Mouse (Mus musculus) hindbrain, postnatal 0 days (tissue): ENCODE results near the gene Lrrc75b. TPM values are rescaled to one million over a fixed set of nuclear protein-coding genes. Genes with fewer than 3 reads are reported as not detected.

ENCODE experiments used
- ATAC-seq: fragments of 200-750 bp; cut with Nextera tagmentation; 2 replicates; pipeline ENCODE4 v1.8.0; 2017; ENCODE audit warnings: mild to moderate bottlenecking, moderate TSS enrichment, moderate library complexity
- DNase-seq: peaks from one replicate; pipeline ENCODE4 v3.0.0-alpha.2; 2015; ENCODE audit warnings: low spot score
- H3K27ac ChIP-seq: fragments of 300-500 bp; sonication (generic); 2 replicates; pipeline ENCODE4 v1.5.1; 2014; ENCODE audit warnings: mild to moderate bottlenecking
- H3K27me3 ChIP-seq: fragments of 300-500 bp; sonication (generic); 2 replicates; pipeline ENCODE4 v1.6.1; 2014; ENCODE audit warnings: low read length, mixed read lengths; ENCODE audit not compliant: insufficient read depth
- H3K36me3 ChIP-seq: fragments of 300-500 bp; sonication (generic); 2 replicates; pipeline ENCODE4 v1.6.1; 2014; ENCODE audit warnings: low read length, mixed read lengths; ENCODE audit not compliant: insufficient read depth
- H3K4me1 ChIP-seq: fragments of 300-500 bp; sonication (generic); 2 replicates; pipeline ENCODE4 v1.6.1; 2014; ENCODE audit warnings: antibody characterized with exemption, low read length, mixed read lengths; ENCODE audit not compliant: insufficient read depth
- H3K4me2 ChIP-seq: fragments of 300-500 bp; sonication (generic); 2 replicates; pipeline ENCODE4 v1.6.1; 2014; ENCODE audit warnings: low read depth, mild to moderate bottlenecking, low read length, moderate library complexity, mixed read lengths
- H3K4me3 ChIP-seq: fragments of 300-500 bp; sonication (generic); 2 replicates; pipeline ENCODE4 v1.5.1; 2014; ENCODE audit warnings: low read length
- H3K9ac ChIP-seq: fragments of 300-500 bp; sonication (generic); replicated peaks from 2 replicates; pipeline ENCODE4 v1.6.1; 2014; ENCODE audit warnings: mild to moderate bottlenecking, low read length, moderate library complexity, mixed read lengths
- H3K9me3 ChIP-seq: fragments of 300-500 bp; sonication (generic); 2 replicates; pipeline ENCODE4 v1.6.1; 2016; ENCODE audit warnings: low read length, mixed read lengths
- CTCF ChIP-seq: IDR thresholded peaks from 2 replicates; pipeline ENCODE4 v1.5.1; 2016; ENCODE audit warnings: antibody characterized with exemption, control low read depth, low read depth
- WGBS: fragments of 180-500 bp; shearing (Covaris S2); extraction: QIAGEN DNeasy Blood & Tissue Kit; methylation state at CpG from one replicate; pipeline ENCODE4 v1.1.7; 2014; 5-methylcytosine and 5-hydroxymethylcytosine counted together
- polyA plus RNA-seq: library from polyadenylated mRNA; unstranded; fragments of >200 nt; fragmentation: Nextera tagmentation; extraction: Ambion mirVana; gene quantifications from 2 replicates; pipeline ENCODE4 v1.2.1, GENCODE M21; 2015
- total RNA-seq: library from RNA; depleted of rRNA; stranded (reverse); fragments of >200 nt; gene quantifications from 2 replicates; pipeline ENCODE4 v1.2.3, GENCODE M21; 2014

The Lrrc75b gene
- total and polyA plus RNA-seq, 2 experiments from 2014 or later, result 26.0 to 30.3 TPM

- H3K9ac ChIP-seq, result no peak overlapping the region
- H3K9me3 ChIP-seq, result no peaks in the 10 kb centered on the region
- ATAC-seq, result peak; percentile 88
- DNase-seq, result peak; percentile 95
- no peaks in the 10 kb centered on the region for H3K36me3 ChIP-seq
- no peak overlapping the region for H3K4me3 ChIP-seq
- 20% methylated on average over 20 of the region's 20 CpGs for WGBS
- peak; percentile 99 for TF ChIP-seq CTCF
- peaks cover 9% of the 10 kb centered on the region; the same call in 1 of the 2 replicates for H3K4me1 ChIP-seq
- no peaks in the 10 kb centered on the region for H3K27me3 ChIP-seq
- peak overlapping the region; percentile 42 for H3K4me2 ChIP-seq
- H3K27ac ChIP-seq, result no peak overlapping the region
Observed at GRCm38 (mm10) chr10:75585876-75586552, 25.9 kb upstream of the Lrrc75b start.

GRCm38 (mm10) chr10:75579129-75579528 is 19.0 kb upstream of the Lrrc75b start:
- Histone ChIP-seq H3K9me3 (no peaks in the 10 kb centered on the region), H3K27me3 (no peaks in the 10 kb centered on the region), H3K4me2 (no peak overlapping the region), H3K36me3 (no peaks in the 10 kb centered on the region), H3K27ac (no peak overlapping the region), H3K9ac (no peak overlapping the region), H3K4me1 (no peaks in the 10 kb centered on the region), H3K4me3 (no peak overlapping the region)
- TF ChIP-seq CTCF, result no peak
- DNase-seq, result no peak
- no peak for ATAC-seq
- WGBS, result 90% methylated on average over 6 of the region's 6 CpGs

- Histone ChIP-seq H3K4me3 (no peak overlapping the region), H3K27ac (no peak overlapping the region), H3K4me2 (no peak overlapping the region), H3K9me3 (no peaks in the 10 kb centered on the region), H3K36me3 (no peaks in the 10 kb centered on the region), H3K27me3 (no peaks in the 10 kb centered on the region), H3K9ac (no peak overlapping the region), H3K4me1 (no peaks in the 10 kb centered on the region)
- ATAC-seq, result no peak
- DNase-seq, result no peak
- 85% methylated on average over 9 of the region's 9 CpGs for WGBS
- no peak for TF ChIP-seq CTCF
Observed at GRCm38 (mm10) chr10:75573965-75574364, 13.8 kb upstream of the Lrrc75b start.

DNA sequence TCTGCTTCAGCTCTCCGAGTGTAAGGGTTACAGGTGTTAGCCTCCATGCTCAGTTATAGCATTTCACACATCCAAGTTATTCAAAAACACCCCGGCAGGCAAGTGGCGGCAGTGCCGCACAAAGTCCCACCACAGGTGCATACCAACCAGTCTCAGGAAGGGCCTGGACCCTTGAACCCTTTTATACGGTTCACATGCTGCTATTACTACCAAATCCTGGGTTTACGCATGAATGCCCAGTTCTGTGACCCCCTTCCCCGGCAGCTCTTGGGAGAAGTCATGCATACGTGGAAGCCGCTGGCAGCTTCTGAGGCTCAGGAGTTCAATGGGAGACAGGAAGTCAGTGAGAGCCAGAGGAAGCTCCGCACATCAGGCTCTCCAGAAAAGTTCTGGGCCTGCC is 13.1 kb upstream of the Lrrc75b start:
- Histone ChIP-seq H3K4me2 (no peak overlapping the region), H3K9me3 (no peaks in the 10 kb centered on the region), H3K9ac (no peak overlapping the region), H3K27ac (no peak overlapping the region), H3K4me1 (no peaks in the 10 kb centered on the region), H3K27me3 (no peaks in the 10 kb centered on the region), H3K36me3 (no peaks in the 10 kb centered on the region), H3K4me3 (no peak overlapping the region)
- TF ChIP-seq CTCF, result no peak
- DNase-seq, result no peak
- 44% methylated on average over 10 of the region's 10 CpGs for WGBS
- no peak for ATAC-seq

GRCm38 (mm10) chr10:75571937-75572336 is 11.8 kb upstream of the Lrrc75b start:
- H3K4me2 ChIP-seq, result no peak overlapping the region
- no peak overlapping the region for H3K4me3 ChIP-seq
- no peaks in the 10 kb centered on the region for H3K36me3 ChIP-seq
- H3K9me3 ChIP-seq, result no peaks in the 10 kb centered on the region
- H3K27me3 ChIP-seq, result no peaks in the 10 kb centered on the region
- DNase-seq (no peak), ATAC-seq (no peak)
- no peak for TF ChIP-seq CTCF
- WGBS, result 32% methylated on average over 9 of the region's 9 CpGs
- no peaks in the 10 kb centered on the region for H3K4me1 ChIP-seq
- no peak overlapping the region for H3K9ac ChIP-seq
- no peak overlapping the region for H3K27ac ChIP-seq

- Histone ChIP-seq H3K27me3 (no peaks in the 10 kb centered on the region), H3K4me2 (no peak overlapping the region), H3K9me3 (no peaks in the 10 kb centered on the region), H3K4me1 (no peaks in the 10 kb centered on the region), H3K9ac (no peak overlapping the region), H3K27ac (no peak overlapping the region), H3K36me3 (no peaks in the 10 kb centered on the region), H3K4me3 (no peak overlapping the region)
- no peak for DNase-seq
- TF ChIP-seq CTCF, result no peak
- 35% methylated on average over 10 of the region's 10 CpGs for WGBS
- ATAC-seq, result no peak
Observed at GRCm38 (mm10) chr10:75570981-75571657, 11.0 kb upstream of the Lrrc75b start.

GRCm38 (mm10) chr10:75568851-75569250 is 8.7 kb upstream of the Lrrc75b start:
- H3K4me1 ChIP-seq, result no peaks in the 10 kb centered on the region
- 22% methylated on average over 4 of the region's 4 CpGs for WGBS
- DNase-seq (no peak), ATAC-seq (no peak)
- no peaks in the 10 kb centered on the region for H3K36me3 ChIP-seq
- H3K9me3 ChIP-seq, result no peaks in the 10 kb centered on the region
- H3K9ac ChIP-seq, result no peak overlapping the region
- H3K27me3 ChIP-seq, result no peaks in the 10 kb centered on the region
- no peak overlapping the region for H3K4me2 ChIP-seq
- TF ChIP-seq CTCF, result no peak
- H3K27ac ChIP-seq, result no peak overlapping the region
- no peak overlapping the region for H3K4me3 ChIP-seq
